Mouse (Mus musculus): Measurements from ENCODE around the gene Ccdc169. TPM values are rescaled to one million over a fixed set of nuclear protein-coding genes. Genes with fewer than 3 reads are reported as not detected.
A peak's percentile ranks its signal among the peaks of the same experiment; 100 is the strongest.
"Not testable (repeated sequence)": the region's sequence is repeated elsewhere in the genome, so short reads cannot be mapped to it uniquely, and the experiment has no call there.

The Ccdc169 gene
- polyA plus RNA-seq, 1 experiment from 2014 or later = not detected

DNA sequence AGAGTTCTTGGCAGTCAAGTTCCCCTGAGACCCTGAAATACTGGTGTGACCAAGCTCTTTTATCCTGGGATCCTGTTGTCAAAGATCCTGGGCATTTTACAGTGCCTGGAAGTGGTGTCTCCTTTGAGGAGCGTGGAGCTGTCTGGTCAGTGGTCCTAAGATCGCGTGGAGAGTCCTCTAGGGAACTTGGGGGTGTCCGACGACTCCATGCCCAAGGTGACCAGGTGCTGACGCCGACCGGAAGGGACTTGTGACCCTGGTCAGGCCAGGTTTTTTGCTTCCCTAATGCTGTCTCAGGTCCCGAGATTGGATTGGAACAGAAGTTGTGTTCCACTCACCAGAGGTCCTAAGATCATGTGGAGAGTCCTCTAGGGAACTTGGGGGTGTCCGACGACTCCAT lies 66.5 kb downstream of the Ccdc169 start:
- ATAC-seq (replicated peaks; ENCODE audit: insufficient number of reproducible peaks, insufficient read depth, low FRiP score, low read depth); H3K36me3 ChIP-seq; H3K9ac ChIP-seq; H3K4me3 ChIP-seq; H3K27ac ChIP-seq; H3K27me3 ChIP-seq; H3K9me3 ChIP-seq (replicated peaks); H3K4me1 ChIP-seq (replicated peaks); H3K4me2 ChIP-seq: not testable (repeated sequence)
- 86% methylated on average over 11 of the region's 11 CpGs for WGBS

DNA sequence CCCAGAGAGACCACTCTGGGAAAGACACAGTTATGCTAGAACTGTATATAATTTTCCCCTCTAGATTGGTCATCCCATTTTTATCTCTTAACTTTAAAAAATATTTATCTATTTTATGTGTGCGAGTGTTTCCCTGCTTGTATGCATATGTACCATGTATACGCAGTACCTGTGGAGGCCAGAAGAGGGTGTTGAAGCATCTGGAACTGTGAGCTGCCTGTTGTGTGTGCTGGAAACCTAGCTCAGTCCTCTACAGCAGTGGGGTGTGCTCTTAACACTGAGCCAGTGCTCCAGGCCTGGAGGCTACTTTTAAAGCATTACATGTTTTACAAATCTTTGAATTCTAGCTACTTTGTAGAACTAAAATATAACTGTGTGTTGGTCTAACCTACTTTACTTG lies 69.3 kb downstream of the Ccdc169 start:
- H3K4me3 ChIP-seq = no peak overlapping the region
- WGBS = 89% methylated on average over 2 of the region's 2 CpGs
- no peak for ATAC-seq (replicated peaks; ENCODE audit: insufficient number of reproducible peaks, insufficient read depth, low FRiP score, low read depth)
- no peaks in the 10 kb centered on the region for H3K36me3 ChIP-seq
- H3K4me2 ChIP-seq = no peak overlapping the region
- H3K9me3 ChIP-seq (replicated peaks) = no peaks in the 10 kb centered on the region
- no peak overlapping the region for H3K27ac ChIP-seq
- no peaks in the 10 kb centered on the region for H3K27me3 ChIP-seq
- H3K9ac ChIP-seq = no peak overlapping the region
- H3K4me1 ChIP-seq (replicated peaks) = 0 out of 2 replicates have a peak, but pooled peaks cover 3% of the 10 kb centered on the region

DNA sequence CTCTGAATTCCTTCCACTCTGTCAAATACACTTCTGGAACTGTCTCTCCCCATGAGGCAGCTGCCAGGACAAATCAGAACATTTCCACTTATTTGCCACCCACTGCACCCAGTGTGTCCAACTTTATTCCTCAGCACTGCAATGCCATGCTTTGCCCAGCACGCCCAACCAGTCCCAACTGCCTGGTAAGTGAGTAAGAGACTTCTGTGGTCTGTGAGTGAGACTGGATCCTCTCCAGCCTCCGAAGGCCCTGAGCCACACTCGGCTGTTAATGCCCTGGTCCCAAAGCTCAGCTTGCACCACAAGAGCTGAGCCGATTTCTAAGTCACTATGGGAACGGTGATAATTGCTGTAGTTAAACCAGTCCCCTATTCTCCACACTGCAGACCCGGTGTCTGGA lies 70.5 kb downstream of the Ccdc169 start:
- WGBS = 64% methylated on average over 6 of the region's 6 CpGs
- Histone ChIP-seq H3K4me3 (no peak overlapping the region), H3K27ac (no peak overlapping the region), H3K4me2 (no peak overlapping the region), H3K4me1 (replicated peaks) (0 out of 2 replicates have a peak, but pooled peaks cover 3% of the 10 kb centered on the region), H3K27me3 (no peaks in the 10 kb centered on the region), H3K9me3 (replicated peaks) (no peaks in the 10 kb centered on the region), H3K9ac (no peak overlapping the region), H3K36me3 (no peaks in the 10 kb centered on the region)
- ATAC-seq (replicated peaks; ENCODE audit: insufficient number of reproducible peaks, insufficient read depth, low FRiP score, low read depth) = no peak

DNA sequence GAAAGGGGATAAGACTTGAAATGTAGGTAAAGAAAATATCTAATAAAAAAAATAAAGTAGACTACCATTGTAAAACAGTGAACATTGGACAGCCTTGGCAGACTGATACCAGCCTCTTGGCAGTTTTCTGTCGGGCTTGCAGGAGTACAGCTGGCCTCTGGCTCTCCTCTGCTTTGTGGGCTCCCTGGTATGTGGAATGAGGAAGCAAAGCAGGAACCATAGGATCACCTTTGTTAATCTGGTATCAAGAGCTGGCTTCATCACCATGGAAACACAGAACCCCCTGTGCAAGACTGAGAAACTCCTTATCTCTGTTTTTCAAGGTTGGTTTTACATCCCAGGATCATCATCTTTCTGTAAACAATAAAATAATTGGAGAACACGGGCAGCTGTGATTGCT lies 75.1 kb downstream of the Ccdc169 start:
- 29% methylated on average over 2 of the region's 2 CpGs for WGBS
- Histone ChIP-seq H3K9me3 (replicated peaks) (no peaks in the 10 kb centered on the region), H3K4me3 (no peak overlapping the region), H3K27ac (no peak overlapping the region), H3K4me1 (replicated peaks) (peaks cover 3% of the 10 kb centered on the region; the same call in 1 of the 2 replicates), H3K4me2 (no peak overlapping the region), H3K27me3 (no peaks in the 10 kb centered on the region), H3K36me3 (no peaks in the 10 kb centered on the region), H3K9ac (no peak overlapping the region)
- no peak for ATAC-seq (replicated peaks; ENCODE audit: insufficient number of reproducible peaks, insufficient read depth, low FRiP score, low read depth)

DNA sequence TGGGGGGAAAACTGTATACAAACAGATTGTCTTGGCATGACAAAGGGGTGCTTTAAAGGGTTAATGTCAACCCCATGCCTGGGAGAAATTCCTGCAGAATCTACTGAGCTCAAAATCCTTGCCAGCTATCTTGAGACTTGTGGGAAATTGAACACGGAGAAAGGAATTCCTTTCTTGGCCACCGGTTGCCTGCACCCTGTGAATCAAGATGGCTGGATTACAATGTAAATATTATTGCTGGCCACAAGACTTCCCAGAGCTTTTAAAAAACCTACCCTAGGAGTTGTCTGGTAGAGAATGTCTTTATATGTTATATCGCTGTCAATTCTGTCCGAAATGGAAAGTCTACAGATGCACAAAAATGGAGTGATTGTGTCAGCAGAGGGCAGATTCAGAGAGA lies 76.6 kb downstream of the Ccdc169 start:
- Histone ChIP-seq H3K9me3 (replicated peaks) (no peaks in the 10 kb centered on the region), H3K4me3 (no peak overlapping the region), H3K36me3 (no peaks in the 10 kb centered on the region), H3K4me2 (no peak overlapping the region), H3K4me1 (replicated peaks) (no peaks in the 10 kb centered on the region; the same call in 1 of the 2 replicates), H3K9ac (no peak overlapping the region), H3K27ac (peak overlapping the region; percentile 13; the same call in 1 of the 2 replicates), H3K27me3 (no peaks in the 10 kb centered on the region)
- ATAC-seq (replicated peaks; ENCODE audit: insufficient number of reproducible peaks, insufficient read depth, low FRiP score, low read depth) = no peak
- WGBS = 42% methylated on average over 4 of the region's 4 CpGs

DNA sequence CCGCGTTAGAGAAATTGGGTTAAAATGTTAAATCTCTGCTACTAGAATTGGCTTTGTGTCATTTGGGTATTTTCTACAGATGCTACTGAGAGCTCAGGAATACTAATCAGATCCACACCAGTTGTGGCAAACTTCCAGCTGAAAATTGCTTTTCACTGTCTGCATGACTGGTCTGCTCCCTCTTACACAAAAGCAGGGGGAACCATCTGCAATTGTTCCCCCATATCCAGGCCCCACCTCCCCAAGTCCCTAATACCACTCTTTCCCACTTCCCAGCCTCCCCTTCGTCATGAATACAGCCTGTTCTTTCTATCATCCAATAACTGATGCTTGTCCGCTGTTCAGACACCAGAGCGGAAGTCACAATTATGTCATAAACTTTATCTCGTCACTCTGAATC lies 77.3 kb downstream of the Ccdc169 start:
- no peak overlapping the region for H3K9ac ChIP-seq
- peak overlapping the region; percentile 13; the same call in 1 of the 2 replicates for H3K27ac ChIP-seq
- no peaks in the 10 kb centered on the region; the same call in 1 of the 2 replicates for H3K4me1 ChIP-seq (replicated peaks)
- no peaks in the 10 kb centered on the region for H3K9me3 ChIP-seq (replicated peaks)
- 71% methylated on average over 6 of the region's 6 CpGs for WGBS
- no peak overlapping the region for H3K4me2 ChIP-seq
- H3K4me3 ChIP-seq = no peak overlapping the region
- ATAC-seq (replicated peaks; ENCODE audit: insufficient number of reproducible peaks, insufficient read depth, low FRiP score, low read depth) = no peak
- no peaks in the 10 kb centered on the region for H3K27me3 ChIP-seq
- H3K36me3 ChIP-seq = no peaks in the 10 kb centered on the region

DNA sequence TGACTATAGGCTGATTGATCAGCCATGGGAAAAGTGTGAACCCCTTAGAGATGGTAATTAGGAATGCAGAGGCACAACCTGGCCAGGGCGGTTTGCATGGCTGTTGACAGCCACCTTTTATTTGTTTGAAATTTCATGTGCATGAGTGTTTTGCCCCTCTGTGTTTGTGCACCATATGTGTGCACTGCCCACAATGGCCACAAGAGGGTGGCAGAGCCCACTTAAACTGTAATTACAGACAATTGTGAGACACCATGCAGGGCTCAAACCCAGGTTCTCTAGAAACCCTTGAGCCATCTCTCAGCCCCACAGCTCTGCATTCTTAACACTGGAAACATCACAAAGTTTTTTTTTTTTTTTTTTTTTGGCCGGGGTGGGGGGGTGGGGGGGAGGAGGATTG lies 85.4 kb downstream of the Ccdc169 start:
- no peaks in the 10 kb centered on the region for H3K27me3 ChIP-seq
- WGBS = 80% methylated on average over 2 of the region's 2 CpGs
- H3K4me2 ChIP-seq = no peak overlapping the region
- H3K4me3 ChIP-seq = no peak overlapping the region
- no peaks in the 10 kb centered on the region for H3K4me1 ChIP-seq (replicated peaks)
- ATAC-seq (replicated peaks; ENCODE audit: insufficient number of reproducible peaks, insufficient read depth, low FRiP score, low read depth) = no peak
- no peaks in the 10 kb centered on the region for H3K9me3 ChIP-seq (replicated peaks)
- no peak overlapping the region for H3K27ac ChIP-seq
- no peak overlapping the region for H3K9ac ChIP-seq
- no peaks in the 10 kb centered on the region for H3K36me3 ChIP-seq

Small RNA genes lying within 50 kb of the gene (microRNA-seq; reads per million reads assigned to microRNA genes)
- not detected for gene Gm22029

Other genes starting within 250 kb of the Ccdc169 start
- gene Sertm1, start 221.5 kb upstream of the Ccdc169 start, polyA plus RNA-seq (2015; fragmentation: Nextera tagmentation; extraction: Ambion mirVana) = 0.10 TPM in 2 replicates
- 1.2 and 1.4 TPM in 2 replicates for gene Ccna1, start 81.8 kb upstream of the Ccdc169 start, polyA plus RNA-seq (2015; fragmentation: Nextera tagmentation; extraction: Ambion mirVana)
- gene Spg20, start 25.2 kb upstream of the Ccdc169 start, polyA plus RNA-seq (2015; fragmentation: Nextera tagmentation; extraction: Ambion mirVana) = 29.3 and 32.7 TPM in 2 replicates
- 0.09 TPM in 1 of 2 replicates, not detected in the other for gene Sohlh2, start 44.7 kb downstream of the Ccdc169 start, polyA plus RNA-seq (2015; fragmentation: Nextera tagmentation; extraction: Ambion mirVana)
- gene Dclk1, start 105.0 kb downstream of the Ccdc169 start, polyA plus RNA-seq (2015; fragmentation: Nextera tagmentation; extraction: Ambion mirVana) = 11.9 and 13.4 TPM in 2 replicates